Mouse (Mus musculus): ENCODE results near the gene Npsr1.

DNA sequence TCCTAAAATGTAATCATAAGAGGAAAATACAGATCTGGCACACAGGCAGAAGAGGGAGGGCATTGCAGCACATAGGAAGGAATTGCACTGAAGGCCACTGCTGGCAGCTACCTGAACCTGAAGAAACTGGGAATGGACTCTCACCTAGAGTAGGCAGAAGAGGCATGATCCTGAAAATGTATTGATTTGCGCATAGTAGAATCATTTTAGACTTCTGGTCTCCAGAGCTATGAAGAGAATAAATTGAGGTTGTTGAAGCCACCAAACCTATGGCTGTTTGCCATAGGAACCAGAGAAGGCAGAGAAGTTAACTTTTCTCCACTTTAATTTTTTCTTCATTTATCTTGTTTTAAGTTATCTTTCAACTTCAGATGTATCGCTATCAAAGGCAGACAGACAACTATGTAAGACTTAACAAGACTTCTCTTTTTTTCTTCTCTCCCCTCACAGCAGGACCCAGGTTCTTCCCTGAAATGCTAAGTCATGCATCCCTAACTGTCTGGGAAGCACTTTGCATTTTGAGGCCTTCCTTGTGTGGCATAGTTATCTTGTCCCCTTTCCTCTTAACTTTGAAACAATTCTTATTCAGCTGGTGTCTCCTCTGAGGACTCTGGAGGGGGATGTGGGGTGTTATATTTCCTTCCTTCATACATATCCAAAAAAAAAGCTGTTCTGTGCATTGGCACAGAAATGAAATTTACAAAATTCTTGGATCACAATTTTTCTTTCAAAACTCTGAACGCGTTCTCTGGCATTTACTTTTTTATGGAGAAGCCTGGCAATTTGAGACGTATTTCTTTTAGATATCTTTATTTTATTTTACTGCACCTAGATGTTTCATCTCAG, 186.7 kb downstream of the Npsr1 start:
- no peak for TF ChIP-seq HCFC1 (IDR thresholded peaks at IDR 0.05; ENCODE audit: borderline replicate concordance, insufficient read depth, low read length)
- no peak for TF ChIP-seq ZNF384 (IDR thresholded peaks at IDR 0.05; ENCODE audit: low read depth, low read length)
- no peak for TF ChIP-seq MAFK (IDR thresholded peaks at IDR 0.05; ENCODE audit: insufficient read depth, low read depth, low read length)
- no peak for TF ChIP-seq CHD2 (IDR thresholded peaks at IDR 0.05; ENCODE audit: low read depth, low read length)
- TF ChIP-seq ZC3H11A (IDR thresholded peaks at IDR 0.05; ENCODE audit: borderline replicate concordance, low read depth, low read length) = no peak

Measured in ES-E14 (cell line).